ENCODE assay signal across 27 mouse cellular contexts in genomic region chr5:134265890-134266289, GRCm38 (mm10). TPM values are rescaled to one million over a fixed set of nuclear protein-coding genes. Genes with fewer than 3 reads are reported as not detected.
A peak's percentile ranks its signal among the peaks of the same experiment; 100 is the strongest.
DNase-seq lines count a peak whose midpoint lies in the region; ATAC-seq and TF ChIP-seq lines count a peak whose summit lies in the region.
"Had no signal": no experiment of that assay in that cellular context is flagged by ENCODE, and none has a peak within 500 bp of the region (broad histone marks: within the 10 kb centered on the region; RNA-seq: fewer than 3 reads in every experiment).

No protein-coding gene starts in this region.

- no peaks in the 10 kb centered on the region for H3K79me2 ChIP-seq in CH12.LX (replicated peaks; ENCODE audit: control insufficient read depth, extremely low read depth, insufficient read depth, poor library complexity, severe bottlenecking)

- H3K27me3 ChIP-seq in embryonic facial prominence, embryonic 12.5 days, result no peaks in the 10 kb centered on the region
- no peaks in the 10 kb centered on the region for H3K27me3 ChIP-seq in embryonic facial prominence, embryonic 10.5 days (replicated peaks; ENCODE audit: low read depth, poor library complexity, severe bottlenecking)
- no peaks in the 10 kb centered on the region for H3K27me3 ChIP-seq in kidney, embryonic 15.5 days
- H3K27me3 ChIP-seq in CH12.LX (replicated peaks), result no peaks in the 10 kb centered on the region
- no peaks in the 10 kb centered on the region for H3K27me3 ChIP-seq in forebrain, embryonic 11.5 days (ENCODE audit: control insufficient read depth, insufficient read depth, low read length)
- H3K27me3 ChIP-seq: embryonic facial prominence, embryonic 15.5 days; forebrain, embryonic 12.5 days; forebrain, embryonic 15.5 days had no signal

- no peak for DNase-seq in embryonic facial prominence, embryonic 10.5 days (ENCODE audit: low spot score)
- DNase-seq in kidney, adult 18-20 months, result no peak
- no peak for DNase-seq in CH12.LX (ENCODE audit: extremely low read depth)
- DNase-seq in forebrain, embryonic 11.5 days (ENCODE audit: low spot score), result no peak
- DNase-seq: adrenal gland, adult 8-10 months; adrenal gland, postnatal 25 days; B cell, adult 2 months; cerebellum, adult 11-12 months; cerebellum, adult 8-10 months; cerebellum, postnatal 10 days; cerebellum, postnatal 36 days; embryo, embryonic 11 days; gastrocnemius, postnatal 10 days; gastrocnemius, postnatal 36 days; heart, adult 2 months; heart, postnatal 36 days had no signal

- no peak for TF ChIP-seq EP300 in CH12.LX (IDR thresholded peaks at IDR 0.05; ENCODE audit: low read length)

- TF ChIP-seq POLR2A in CH12.LX (IDR thresholded peaks at IDR 0.05; ENCODE audit: low read depth, low read length), result no peak

- no peak overlapping the region for H3K9ac ChIP-seq in embryonic facial prominence, embryonic 12.5 days
- no peak overlapping the region for H3K9ac ChIP-seq in kidney, embryonic 15.5 days
- H3K9ac ChIP-seq in CH12.LX (ENCODE audit: insufficient read depth, low read depth), result no peak overlapping the region
- H3K9ac ChIP-seq in forebrain, embryonic 11.5 days (ENCODE audit: low read length), result no peak overlapping the region
- H3K9ac ChIP-seq: embryonic facial prominence, embryonic 15.5 days; forebrain, embryonic 12.5 days; forebrain, embryonic 15.5 days; hindbrain, embryonic 14.5 days had no signal

- H3K9me3 ChIP-seq in embryonic facial prominence, embryonic 12.5 days, result no peaks in the 10 kb centered on the region
- no peaks in the 10 kb centered on the region for H3K9me3 ChIP-seq in embryonic facial prominence, embryonic 10.5 days
- no peaks in the 10 kb centered on the region for H3K9me3 ChIP-seq in kidney, embryonic 15.5 days (replicated peaks)
- no peaks in the 10 kb centered on the region for H3K9me3 ChIP-seq in CH12.LX (replicated peaks; ENCODE audit: low read length)
- H3K9me3 ChIP-seq in forebrain, embryonic 11.5 days (ENCODE audit: control insufficient read depth, low read length), result no peaks in the 10 kb centered on the region
- H3K9me3 ChIP-seq: embryonic facial prominence, embryonic 15.5 days; forebrain, embryonic 12.5 days; forebrain, embryonic 15.5 days; G1E had no signal

- in situ Hi-C loops in CH12.LX (cut with MboI; ENCODE audit: low pct_ligation_motif_present, low pct_unique_long_range_greater_than_20kb, low sequenced_read_pairs), result no loop called here

- no peak overlapping the region for H3K4me3 ChIP-seq in embryonic facial prominence, embryonic 12.5 days
- H3K4me3 ChIP-seq in embryonic facial prominence, embryonic 10.5 days, result no peak overlapping the region
- H3K4me3 ChIP-seq in kidney, embryonic 15.5 days (replicated peaks), result no peak overlapping the region
- no peak overlapping the region for H3K4me3 ChIP-seq in CH12.LX (replicated peaks in 1 of 3; ENCODE audit: low read depth in 2 of 3, low read length in 2 of 3, poor library complexity in 1 of 3)
- H3K4me3 ChIP-seq in forebrain, embryonic 11.5 days (ENCODE audit: low read depth, low read length), result no peak overlapping the region
- H3K4me3 ChIP-seq: embryonic facial prominence, embryonic 15.5 days; forebrain, embryonic 12.5 days; forebrain, embryonic 15.5 days; heart, adult 2 months had no signal

- dilution Hi-C loops in CH12.LX (cut with MboI; ENCODE audit: extremely low pct_ligation_motif_present, extremely low pct_unique_long_range_greater_than_20kb, low sequenced_read_pairs), result no loop called here

- 0 out of 2 replicates have a peak overlapping the region, but pooled peaks have one; percentile 41 for H3K27ac ChIP-seq in embryonic facial prominence, embryonic 12.5 days
- no peak overlapping the region for H3K27ac ChIP-seq in embryonic facial prominence, embryonic 10.5 days (replicated peaks)
- H3K27ac ChIP-seq in kidney, embryonic 15.5 days, result peak overlapping the region; percentile 28; the same call in 1 of the 2 replicates
- H3K27ac ChIP-seq in CH12.LX (ENCODE audit: insufficient read depth, low read depth), result no peak overlapping the region
- no peak overlapping the region for H3K27ac ChIP-seq in forebrain, embryonic 11.5 days (ENCODE audit: low read depth, low read length)
- H3K27ac ChIP-seq: embryonic facial prominence, embryonic 15.5 days; forebrain, embryonic 12.5 days; forebrain, embryonic 15.5 days; heart, adult 2 months; hindbrain, embryonic 14.5 days; hindbrain, postnatal 0 days had no signal

- H3K4me1 ChIP-seq in embryonic facial prominence, embryonic 12.5 days, result no peaks in the 10 kb centered on the region
- peaks cover 3% of the 10 kb centered on the region; the same call in 1 of the 2 replicates for H3K4me1 ChIP-seq in embryonic facial prominence, embryonic 10.5 days
- peaks cover 9% of the 10 kb centered on the region; the same call in 1 of the 2 replicates for H3K4me1 ChIP-seq in kidney, embryonic 15.5 days
- H3K4me1 ChIP-seq in CH12.LX (ENCODE audit: control insufficient read depth in 1 of 2, insufficient read depth in 2 of 2), result peaks cover 11 to 51% of the 10 kb centered on the region in 2 experiments
- no peaks in the 10 kb centered on the region for H3K4me1 ChIP-seq in forebrain, embryonic 11.5 days (replicated peaks; ENCODE audit: control insufficient read depth, insufficient read depth, low read length)
- H3K4me1 ChIP-seq: forebrain, embryonic 12.5 days; forebrain, embryonic 15.5 days had no signal

- ATAC-seq in embryonic facial prominence, embryonic 12.5 days (ENCODE audit: insufficient number of reproducible peaks, insufficient read depth, low FRiP score, low TSS enrichment), result no peak
- no peak for ATAC-seq in kidney, embryonic 15.5 days (replicated peaks; ENCODE audit: low FRiP score)
- peak; percentile 16 for ATAC-seq in activated CD4-positive, CD25-positive, alpha-beta regulatory T cell, adult 4 months
- no peak for ATAC-seq in forebrain, embryonic 11.5 days (replicated peaks; ENCODE audit: low FRiP score)
- ATAC-seq: forebrain, embryonic 15.5 days; hindbrain, postnatal 0 days; intestine, embryonic 16.5 days had no signal

- no peak overlapping the region for H3K4me2 ChIP-seq in embryonic facial prominence, embryonic 12.5 days (replicated peaks)
- no peak overlapping the region for H3K4me2 ChIP-seq in kidney, embryonic 15.5 days
- no peak overlapping the region for H3K4me2 ChIP-seq in CH12.LX (ENCODE audit: insufficient read depth, low read depth, poor library complexity, severe bottlenecking)
- no peak overlapping the region for H3K4me2 ChIP-seq in forebrain, embryonic 11.5 days (ENCODE audit: low read depth, low read length, severe bottlenecking)
- H3K4me2 ChIP-seq: embryonic facial prominence, embryonic 15.5 days; forebrain, embryonic 12.5 days; forebrain, embryonic 15.5 days; heart, embryonic 11.5 days; hindbrain, embryonic 14.5 days had no signal

- H3K36me3 ChIP-seq in embryonic facial prominence, embryonic 12.5 days, result peaks cover 95% of the 10 kb centered on the region
- H3K36me3 ChIP-seq in embryonic facial prominence, embryonic 10.5 days (replicated peaks), result peaks cover 100% of the 10 kb centered on the region
- peaks cover 100% of the 10 kb centered on the region for H3K36me3 ChIP-seq in kidney, embryonic 15.5 days
- peaks cover 51 to 62% of the 10 kb centered on the region in 2 experiments for H3K36me3 ChIP-seq in CH12.LX (replicated peaks in 1 of 2; ENCODE audit: control insufficient read depth in 1 of 2, insufficient read depth in 1 of 2, low read length in 1 of 2)
- H3K36me3 ChIP-seq in forebrain, embryonic 11.5 days (ENCODE audit: control insufficient read depth, insufficient read depth, low read length), result peaks cover 32% of the 10 kb centered on the region

- no peak for TF ChIP-seq RAD21 in CH12.LX (IDR thresholded peaks at IDR 0.05; ENCODE audit: low read depth, low read length)

- 65% methylated on average over 2 of the region's 2 CpGs for WGBS in embryonic facial prominence, embryonic 12.5 days
- 66% methylated on average over 2 of the region's 2 CpGs for WGBS in embryonic facial prominence, embryonic 10.5 days
- 53% methylated on average over 2 of the region's 2 CpGs for WGBS in kidney, embryonic 15.5 days
- 88% methylated on average over 2 of the region's 2 CpGs for WGBS in forebrain, embryonic 11.5 days

- TF ChIP-seq CTCF in CH12.LX (conservative IDR thresholded peaks at IDR 0.05 in 1 of 2, IDR thresholded peaks at IDR 0.05 in 1 of 2; ENCODE audit: low read depth in 2 of 2, low read length in 2 of 2), result no peak

TF ChIP-seq in CH12.LX, 34 proteins besides CTCF, POLR2A, EP300 and RAD21:
- peak; percentile 89 for TF ChIP-seq ZNF384 (IDR thresholded peaks at IDR 0.05; ENCODE audit: low read depth, low read length)
- TF ChIP-seq IRF4 (IDR thresholded peaks at IDR 0.05; ENCODE audit: low read depth, low read length), result no peak
- TF ChIP-seq NELFE (IDR thresholded peaks at IDR 0.05; ENCODE audit: low read depth, low read length), result no peak
- no peak for TF ChIP-seq CHD1 (IDR thresholded peaks at IDR 0.05; ENCODE audit: low read depth, low read length)

RNA-seq across cellular contexts. Expression of gene Ncf1, which starts 36.5 kb away (rescaled TPM):
- polyA plus RNA-seq in embryonic facial prominence, embryonic 12.5 days (2016; fragmentation: Nextera tagmentation; extraction: Ambion mirVana), result 2.2 and 2.3 TPM in 2 replicates
- 1.8 and 2.0 TPM in 2 replicates for polyA plus RNA-seq in embryonic facial prominence, embryonic 10.5 days (2016; fragmentation: Nextera tagmentation; extraction: Ambion mirVana)
- 3.6 and 3.7 TPM in 2 replicates for polyA plus RNA-seq in kidney, embryonic 15.5 days (2015; fragmentation: Nextera tagmentation; extraction: Ambion mirVana)
- total RNA-seq in CH12.LX (2012; rRNA removed) (225 and 342 TPM in 2 replicates), CH12.LX (2014; rRNA removed) (263 and 287 TPM in 2 replicates)
- 299 and 302 TPM in 2 replicates for polyA plus RNA-seq in CH12.LX (2012; ENCODE audit: insufficient read length, low read depth)
- 10 to 100 TPM; 12.4 to 15.2 TPM for polyA plus RNA-seq in activated CD4-positive, CD25-positive, alpha-beta regulatory T cell, adult 4 months (2017; shearing (Covaris generic))
- polyA plus RNA-seq in forebrain, embryonic 11.5 days (2014; fragmentation: Nextera tagmentation; extraction: Ambion mirVana), result 1.3 and 3.0 TPM in 2 replicates

RNA-seq across cellular contexts. Expression of gene Gtf2i, which starts 48.7 kb away (rescaled TPM):
- 227 and 232 TPM in 2 replicates for polyA plus RNA-seq in embryonic facial prominence, embryonic 12.5 days (2016; fragmentation: Nextera tagmentation; extraction: Ambion mirVana)
- polyA plus RNA-seq in embryonic facial prominence, embryonic 10.5 days (2016; fragmentation: Nextera tagmentation; extraction: Ambion mirVana), result 200 and 207 TPM in 2 replicates
- 196 and 197 TPM in 2 replicates for polyA plus RNA-seq in kidney, embryonic 15.5 days (2015; fragmentation: Nextera tagmentation; extraction: Ambion mirVana)
- 36.2 and 42.2 TPM in 2 replicates for total RNA-seq in CH12.LX (2012; rRNA removed)
- 24.5 and 28.4 TPM in 2 replicates for total RNA-seq in CH12.LX (2014; rRNA removed)
- polyA plus RNA-seq in CH12.LX (2012; ENCODE audit: insufficient read length, low read depth), result 58.9 and 60.9 TPM in 2 replicates
- polyA plus RNA-seq in activated CD4-positive, CD25-positive, alpha-beta regulatory T cell, adult 4 months (2017; shearing (Covaris generic)), result 10 to 100 TPM; 71.1 to 90.5 TPM
- polyA plus RNA-seq in forebrain, embryonic 11.5 days (2014; fragmentation: Nextera tagmentation; extraction: Ambion mirVana), result 214 and 239 TPM in 2 replicates

Comparison
In these comparisons a context has a peak if more than half of its experiments do, and no peak if none do; other contexts are left out.
1. H3K27ac ChIP-seq: peak in embryonic facial prominence, embryonic 12.5 days (single experiment) and kidney, embryonic 15.5 days (single experiment); none in embryonic facial prominence, embryonic 10.5 days (single experiment), CH12.LX (single experiment) and forebrain, embryonic 11.5 days (single experiment).
2. RNA of gene Ncf1, which starts 36.5 kb away (polyA plus RNA-seq): 299 to 302 TPM in CH12.LX; 12.4 to 15.2 TPM in activated CD4-positive, CD25-positive, alpha-beta regulatory T cell, adult 4 months, 3.6 to 3.7 TPM in kidney, embryonic 15.5 days, 2.2 to 2.3 TPM in embryonic facial prominence, embryonic 12.5 days, 1.8 to 2.0 TPM in embryonic facial prominence, embryonic 10.5 days and 1.3 to 3.0 TPM in forebrain, embryonic 11.5 days; every median in the first group is over 10 times any median in the second.